ENCODE assay signal across 19 mouse cellular contexts in the genomic region with DNA sequence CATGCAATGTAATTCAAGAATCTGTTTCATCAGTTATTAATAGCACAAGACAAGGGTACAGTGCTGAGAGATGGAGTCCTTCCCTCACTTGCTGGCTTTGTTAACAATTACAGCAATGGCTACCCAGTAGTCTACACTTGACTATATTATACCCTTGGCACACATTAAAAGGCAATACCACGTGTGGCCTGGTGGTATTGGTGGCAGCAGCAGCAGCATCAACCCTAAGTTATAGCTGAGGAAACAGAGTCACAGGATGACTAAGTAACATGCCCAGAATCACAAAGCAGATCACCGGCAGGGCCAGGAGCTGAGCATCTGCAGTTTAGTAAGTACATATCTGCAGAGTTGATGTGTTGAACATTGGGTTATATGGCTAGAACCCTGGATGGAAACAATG. TPM values are rescaled to one million over a fixed set of nuclear protein-coding genes. Genes with fewer than 3 reads are reported as not detected.
DNase-seq lines count a peak whose midpoint lies in the region; ATAC-seq and TF ChIP-seq lines count a peak whose summit lies in the region.
"Had no signal": no experiment of that assay in that cellular context is flagged by ENCODE, and none has a peak within 500 bp of the region (broad histone marks: within the 10 kb centered on the region; RNA-seq: fewer than 3 reads in every experiment).

No protein-coding gene starts in this region.

- H3K4me3 ChIP-seq in kidney, adult 2 months (ENCODE audit: insufficient read depth, low read depth, low read length), result no peak overlapping the region
- H3K4me3 ChIP-seq in forebrain, embryonic 10.5 days, result no peak overlapping the region
- H3K4me3 ChIP-seq: erythroblast, embryonic 14.5 days; hindbrain, embryonic 12.5 days; midbrain, embryonic 10.5 days had no signal

- 60% methylated on average over 2 of the region's 2 CpGs for WGBS in kidney, adult 2 months
- 72% methylated on average over 2 of the region's 2 CpGs for WGBS in forebrain, embryonic 10.5 days

- TF ChIP-seq POLR2A in kidney, adult 2 months (IDR thresholded peaks at IDR 0.05; ENCODE audit: low read depth, low read length), result no peak

- DNase-seq in kidney, adult 2 months, result no peak
- no peak for DNase-seq in kidney, postnatal 14 days
- peak; percentile 60 for DNase-seq in A20 (ENCODE audit: low read depth, low spot score)
- peak; percentile 38 for DNase-seq in MEL-GATA-1-ER (ENCODE audit: extremely low read depth, low read depth)
- DNase-seq in induced T-regulatory cell, adult 2 months (ENCODE audit: low read depth), result peak; percentile 39
- no peak for DNase-seq in forebrain, embryonic 10.5 days (ENCODE audit: extremely low spot score, low spot score)
- DNase-seq: cerebellum, adult 18-20 months; gastrocnemius, postnatal 14 days; heart, postnatal 10 days; kidney, postnatal 4 days; layer of hippocampus, adult 9-11 months; lung, embryonic 14.5 days; thymus, postnatal 36 days had no signal

- no peak for ATAC-seq in erythroblast, adult 5-6 weeks (replicated peaks; ENCODE audit: low FRiP score, poor library complexity, severe bottlenecking)
- ATAC-seq: forebrain, embryonic 14.5 days had no signal

- H3K9me3 ChIP-seq in forebrain, embryonic 10.5 days, result peaks cover 8% of the 10 kb centered on the region; the same call in 1 of the 2 replicates

- no peaks in the 10 kb centered on the region for H3K36me3 ChIP-seq in kidney, adult 2 months (ENCODE audit: control insufficient read depth, insufficient read depth, low read length)
- H3K36me3 ChIP-seq in forebrain, embryonic 10.5 days (replicated peaks), result no peaks in the 10 kb centered on the region
- H3K36me3 ChIP-seq: hindbrain, embryonic 12.5 days; midbrain, embryonic 10.5 days had no signal

- H3K27ac ChIP-seq in kidney, adult 2 months (ENCODE audit: insufficient read depth, low read depth, low read length), result peak overlapping the region; percentile 43; the same call in 1 of the 2 replicates
- no peak overlapping the region for H3K27ac ChIP-seq in forebrain, embryonic 10.5 days
- H3K27ac ChIP-seq: hindbrain, embryonic 12.5 days; macrophage; midbrain, embryonic 10.5 days had no signal

- no peaks in the 10 kb centered on the region for H3K27me3 ChIP-seq in kidney, adult 2 months (replicated peaks; ENCODE audit: control insufficient read depth, insufficient read depth, low read length)
- H3K27me3 ChIP-seq in forebrain, embryonic 10.5 days (ENCODE audit: poor library complexity, severe bottlenecking), result no peaks in the 10 kb centered on the region
- H3K27me3 ChIP-seq: hindbrain, embryonic 12.5 days had no signal

- peaks cover 14% of the 10 kb centered on the region; the same call in 1 of the 2 replicates for H3K4me1 ChIP-seq in kidney, adult 2 months (ENCODE audit: control insufficient read depth, insufficient read depth, low read length)
- no peaks in the 10 kb centered on the region for H3K4me1 ChIP-seq in forebrain, embryonic 10.5 days
- H3K4me1 ChIP-seq: hindbrain, embryonic 12.5 days; midbrain, embryonic 10.5 days had no signal

- no peak for TF ChIP-seq CTCF in kidney, adult 2 months (conservative IDR thresholded peaks at IDR 0.05; ENCODE audit: insufficient read depth, insufficient read length, low read depth, low read length)

RNA-seq across cellular contexts. Expression of gene Znrf2, which starts 22.3 kb away (rescaled TPM):
- polyA plus RNA-seq in kidney, adult 2 months (2012; rRNA removed), result 17.0 and 18.1 TPM in 2 replicates
- total RNA-seq in erythroblast, adult 5-6 weeks (2015; ENCODE audit: low replicate concordance), result 14.4 and 19.4 TPM in 2 replicates
- total RNA-seq in erythroblast, adult 5-6 weeks (2017; ENCODE audit: low replicate concordance), result 11.4 and 16.2 TPM in 2 replicates
- 1.8 and 2.3 TPM in 2 replicates for polyA plus RNA-seq in forebrain, embryonic 10.5 days (2016; fragmentation: Nextera tagmentation; extraction: Ambion mirVana)

Comparison
In these comparisons a context has a peak if more than half of its experiments do, and no peak if none do; other contexts are left out.
1. DNase-seq: peak in A20 (single experiment), MEL-GATA-1-ER (single experiment) and induced T-regulatory cell, adult 2 months (single experiment); none in kidney, adult 2 months (single experiment), kidney, postnatal 14 days (single experiment) and forebrain, embryonic 10.5 days (single experiment).